Mouse (Mus musculus) heart, postnatal 10 days (tissue): Measurements from ENCODE around the gene Runx2. TPM values are rescaled to one million over a fixed set of nuclear protein-coding genes. Genes with fewer than 3 reads are reported as not detected.
A peak's percentile ranks its signal among the peaks of the same experiment; 100 is the strongest.

ENCODE experiments used
- DNase-seq, 2 experiments: peaks; one replicate each; pipeline ENCODE4 v3.0.0; 2021
- intact Hi-C: fragments of 180-260 bp; cut with DNase I; formaldehyde crosslinking; loops from one replicate; pipeline ENCODE4 v1.15.1; 2025
- total RNA-seq, 2 experiments: library from RNA; stranded (reverse); gene quantifications; 2 replicates each; pipeline ENCODE4 v1.2.3; 2021

The Runx2 gene
- total RNA-seq, 2 experiments from 2014 or later, result 0.24 to 0.32 TPM

DNA sequence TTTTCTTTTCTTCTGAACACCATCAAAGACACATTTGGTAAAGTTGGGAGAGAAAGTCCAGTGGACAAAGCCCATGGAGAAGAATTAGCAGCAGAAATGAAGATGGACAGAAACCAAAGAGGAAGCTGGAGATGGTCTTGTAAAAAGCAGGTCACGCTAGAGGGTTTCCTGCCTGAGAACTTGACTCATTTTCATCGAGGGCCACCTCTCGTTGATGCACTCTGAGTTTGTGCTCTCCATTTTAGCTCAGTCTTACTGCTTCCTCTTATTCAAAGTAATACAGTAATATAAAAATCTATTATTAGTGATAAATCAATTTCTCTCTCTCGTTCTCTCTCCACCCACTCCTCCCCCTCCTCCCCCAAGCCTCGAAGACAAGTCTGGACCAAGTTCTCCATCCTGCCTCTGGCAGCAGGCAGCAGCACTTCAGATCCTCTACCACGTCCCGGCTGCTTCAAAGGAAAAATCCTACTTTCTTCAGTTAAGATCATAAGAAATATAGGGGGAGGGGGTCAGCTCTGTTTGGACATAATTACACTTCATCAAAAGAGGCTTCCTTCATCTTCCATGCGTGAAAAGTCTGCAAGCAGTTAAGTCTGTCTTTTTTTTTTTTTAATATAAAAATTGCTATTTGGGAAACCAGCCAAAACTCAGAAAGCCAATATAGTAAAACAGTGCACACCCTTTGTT lies 92.3 kb downstream of the Runx2 start:
- intact Hi-C loops, result no loop called here
- DNase-seq, result no peak

DNA sequence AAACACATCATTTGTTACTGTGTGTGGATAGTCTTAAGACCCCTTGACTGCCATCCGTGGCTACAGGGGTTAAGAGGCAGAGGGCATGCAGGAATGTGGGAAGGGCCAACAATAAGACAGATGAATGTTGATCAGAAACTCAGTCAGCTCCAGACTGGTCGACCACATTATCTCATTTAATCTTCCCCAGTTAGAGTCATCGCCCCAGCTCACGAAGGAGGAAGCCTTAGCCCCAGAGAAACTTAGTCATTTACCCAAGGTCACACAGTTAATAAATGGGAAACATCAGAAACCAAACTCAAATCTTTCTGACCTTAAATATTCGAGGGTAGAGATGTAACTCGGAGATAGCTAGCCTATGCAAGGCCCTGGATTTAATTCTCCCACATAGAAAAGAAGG lies 96.0 kb downstream of the Runx2 start:
- intact Hi-C loops, result no loop called here
- no peak for DNase-seq

DNA sequence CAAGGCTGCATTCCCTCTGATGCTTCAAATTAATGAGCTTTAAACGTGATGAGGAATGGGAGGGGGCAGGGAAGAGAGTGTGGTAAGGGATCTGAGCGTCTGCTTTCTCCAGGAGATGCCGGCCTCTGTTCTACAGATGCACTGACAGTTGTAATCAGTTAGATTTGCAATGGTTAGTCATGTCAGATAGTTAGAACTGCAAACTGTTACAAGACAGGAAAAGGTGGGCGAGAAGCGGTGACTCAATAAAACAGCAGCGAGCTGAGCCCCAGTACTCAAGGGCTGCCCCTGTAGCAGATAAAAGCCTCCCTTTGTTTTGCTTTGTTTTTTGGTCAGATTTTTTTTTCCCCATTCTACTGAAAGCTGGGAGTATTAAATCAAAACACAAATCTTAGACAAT lies 96.6 kb downstream of the Runx2 start:
- no peak for DNase-seq
- intact Hi-C loops, result no loop called here

DNA sequence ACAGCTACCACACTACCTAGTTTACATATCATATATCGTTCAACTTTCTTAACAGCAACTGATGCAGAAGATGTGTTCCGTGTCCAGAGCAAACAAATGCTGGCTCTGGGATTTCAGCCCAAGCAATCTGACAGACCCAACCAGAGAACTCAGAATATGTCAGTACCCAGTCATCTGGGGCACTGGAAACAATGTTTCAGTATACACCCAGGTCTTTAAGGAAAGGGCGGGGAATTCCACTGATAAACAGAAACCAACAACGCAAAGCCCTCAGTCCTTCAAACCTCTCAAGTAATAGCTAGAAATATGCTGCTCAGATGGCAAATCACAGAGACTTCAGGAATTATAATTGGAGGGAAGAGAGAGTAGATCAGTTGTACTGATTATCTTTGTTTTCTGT lies 100.5 kb downstream of the Runx2 start:
- intact Hi-C loops, result no loop called here
- DNase-seq, result no peak

DNA sequence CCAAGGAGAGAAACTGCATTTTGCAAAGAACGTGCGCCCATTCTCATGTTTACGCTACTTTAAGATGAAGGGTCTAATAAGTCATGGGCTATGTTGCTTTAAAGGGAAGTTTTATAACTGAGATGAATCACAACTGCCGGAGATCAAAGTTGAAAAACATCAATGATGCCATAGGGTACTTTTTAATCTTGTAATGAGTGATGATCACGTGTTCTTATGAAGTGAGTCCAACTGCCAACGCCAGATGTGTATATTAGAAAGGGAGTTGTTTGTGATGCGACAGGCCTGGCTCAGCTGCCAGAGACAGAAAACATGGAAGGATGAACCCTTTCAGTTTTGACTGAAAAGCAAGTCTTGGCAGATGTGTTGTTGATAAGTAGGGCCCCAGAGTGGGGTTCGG lies 101.2 kb downstream of the Runx2 start:
- DNase-seq, result no peak
- intact Hi-C loops, result no loop called here

DNA sequence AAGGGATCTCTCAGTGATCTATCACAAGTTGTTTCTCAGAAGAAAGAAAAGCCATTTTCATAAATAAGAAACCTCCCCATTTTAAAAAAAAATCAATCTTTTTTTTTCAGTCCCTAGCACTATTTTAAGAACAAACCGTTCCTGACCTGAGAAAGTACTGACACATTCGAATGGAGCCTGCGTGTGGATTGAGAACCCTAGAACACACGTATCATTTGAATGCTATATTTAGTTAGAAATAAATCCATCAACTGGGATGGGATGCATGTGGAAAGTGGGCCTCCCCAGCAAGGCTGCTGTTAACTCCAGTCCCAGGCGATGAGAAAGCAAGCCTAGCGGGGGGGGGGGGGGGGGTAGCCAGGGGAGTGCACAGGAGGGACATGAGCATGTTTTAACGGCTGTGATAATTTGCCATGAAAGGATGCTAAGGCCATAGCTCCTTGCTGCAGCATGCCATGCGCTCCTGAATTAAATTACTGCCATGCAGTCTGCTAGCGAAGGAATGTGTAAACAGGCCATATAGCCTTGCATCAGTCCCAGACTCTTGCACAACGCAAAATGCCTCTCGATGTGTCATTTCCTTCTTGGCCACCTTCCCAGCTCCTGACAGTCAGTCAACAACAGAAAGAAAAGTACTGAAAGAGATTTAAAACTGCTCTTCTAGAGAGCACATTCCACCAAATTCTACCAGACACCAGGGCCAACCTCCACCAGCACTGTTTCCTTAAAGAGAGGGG lies 104.9 kb downstream of the Runx2 start:
- DNase-seq, result peak; percentile 80 to 81
- intact Hi-C loops, result no loop called here

DNA sequence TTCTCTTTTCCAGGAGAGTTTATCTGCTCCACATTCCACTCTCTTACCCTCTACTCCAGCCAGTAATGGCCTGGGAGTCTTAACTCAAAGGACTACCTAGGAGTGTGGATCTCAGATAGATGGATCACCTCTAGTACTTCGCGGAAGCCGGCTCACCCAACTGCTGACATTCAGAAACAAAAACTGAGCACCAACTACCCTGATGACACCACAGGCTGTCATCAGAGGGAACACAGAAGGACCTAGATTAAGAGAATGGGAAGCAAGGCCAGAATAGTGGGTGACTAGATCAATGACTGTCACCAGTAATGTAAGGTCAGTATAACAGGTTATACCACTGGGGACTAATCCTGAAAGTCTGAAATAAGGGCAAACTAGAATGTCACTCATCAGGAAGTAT lies 106.6 kb downstream of the Runx2 start:
- no peak for DNase-seq
- intact Hi-C loops, result no loop called here

DNA sequence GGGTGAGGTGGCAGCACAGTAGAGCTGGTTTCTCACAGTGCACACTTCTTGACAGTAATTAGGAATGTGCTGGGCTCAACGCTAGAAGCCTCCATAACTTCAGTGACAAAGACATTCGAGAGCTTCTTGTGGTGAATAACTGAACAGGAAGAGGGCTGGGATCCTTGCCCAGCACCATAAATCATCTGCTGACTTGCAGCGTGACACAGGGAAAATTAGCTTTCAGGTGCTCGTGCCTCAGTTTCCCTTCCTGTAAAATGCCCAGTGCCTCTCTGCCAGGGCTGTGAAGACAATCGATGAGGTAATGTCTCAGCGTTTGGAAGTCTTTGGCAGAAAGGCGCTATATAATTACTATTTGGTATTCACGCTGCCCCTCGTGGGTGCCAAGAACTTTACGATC lies 108.1 kb downstream of the Runx2 start:
- DNase-seq, result no peak
- intact Hi-C loops, result no loop called here

DNA sequence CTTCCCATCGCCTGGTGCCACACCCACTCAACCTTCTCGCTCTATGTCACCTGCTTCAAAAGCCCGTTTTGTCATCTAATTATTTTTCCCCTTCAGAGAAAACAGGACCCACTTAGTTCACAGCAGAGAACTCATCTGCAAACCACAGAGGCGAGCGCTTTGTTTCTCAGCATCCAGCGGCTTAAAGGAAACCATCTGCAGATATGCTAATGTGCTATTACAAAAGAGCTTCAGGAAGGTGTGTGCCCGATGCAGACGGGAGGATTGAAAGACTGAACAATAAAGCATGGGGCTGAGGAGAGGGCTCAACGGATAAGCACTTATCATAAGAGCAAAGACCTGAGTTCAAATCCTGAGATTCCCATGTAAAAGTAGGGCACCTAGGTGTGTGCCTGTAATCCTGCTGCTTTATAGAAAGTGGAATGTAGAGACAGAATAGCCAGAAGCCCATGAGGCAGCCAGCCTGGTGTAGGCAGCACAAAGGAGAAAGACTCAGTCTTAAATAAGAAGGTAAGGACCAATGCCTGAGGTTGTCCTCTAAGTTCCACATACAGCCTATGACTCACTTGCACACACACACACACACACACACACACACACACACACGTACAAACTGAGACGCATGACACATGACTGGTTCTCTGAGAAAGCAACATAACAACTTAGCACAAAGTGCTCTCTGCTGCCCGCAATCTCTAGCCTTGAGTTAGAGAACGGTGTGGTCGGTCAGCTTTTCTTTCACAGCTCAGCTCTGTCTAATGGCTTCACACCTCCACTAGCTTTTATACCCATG lies 111.9 kb downstream of the Runx2 start:
- intact Hi-C loops, result no loop called here
- no peak for DNase-seq

DNA sequence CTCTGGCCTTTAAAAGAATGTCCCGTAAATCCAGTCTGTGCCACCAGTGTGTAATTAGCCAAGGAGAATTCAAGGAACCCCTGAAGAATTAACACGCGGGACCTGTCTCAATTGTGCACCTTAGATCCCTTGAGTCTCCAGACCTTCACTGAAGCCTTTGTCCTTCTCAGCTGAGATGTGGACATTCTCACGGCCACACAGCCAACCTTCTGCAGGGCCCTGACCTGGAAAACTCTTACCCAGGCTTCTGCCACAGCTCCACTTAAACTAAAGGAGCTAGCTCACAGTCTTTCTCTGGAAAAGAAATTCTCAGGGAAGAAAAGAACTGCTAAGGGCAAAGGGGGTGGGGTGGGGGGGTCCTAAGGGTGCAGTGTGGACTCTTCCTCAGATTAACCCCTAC lies 113.1 kb downstream of the Runx2 start:
- intact Hi-C loops, result no loop called here
- no peak for DNase-seq

DNA sequence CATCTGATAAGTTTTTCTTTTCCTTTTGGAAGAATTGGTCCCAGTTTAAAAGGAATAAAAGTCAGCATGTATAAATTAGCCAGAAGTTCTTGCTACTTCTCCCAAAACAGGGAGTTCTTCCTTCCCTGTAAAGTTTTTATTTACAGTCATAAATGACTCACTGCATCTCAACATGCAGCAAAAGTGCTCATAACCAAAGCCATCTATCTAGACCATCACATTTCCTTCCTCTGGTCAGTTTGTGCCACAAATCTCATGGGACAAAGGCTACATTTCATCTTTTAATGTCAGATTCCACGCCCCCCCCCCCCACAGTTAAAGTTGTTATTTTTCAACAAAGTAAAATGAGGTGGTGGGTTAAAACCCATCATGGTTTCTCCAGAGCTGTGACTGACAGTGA lies 114.3 kb downstream of the Runx2 start:
- intact Hi-C loops, result no loop called here

DNA sequence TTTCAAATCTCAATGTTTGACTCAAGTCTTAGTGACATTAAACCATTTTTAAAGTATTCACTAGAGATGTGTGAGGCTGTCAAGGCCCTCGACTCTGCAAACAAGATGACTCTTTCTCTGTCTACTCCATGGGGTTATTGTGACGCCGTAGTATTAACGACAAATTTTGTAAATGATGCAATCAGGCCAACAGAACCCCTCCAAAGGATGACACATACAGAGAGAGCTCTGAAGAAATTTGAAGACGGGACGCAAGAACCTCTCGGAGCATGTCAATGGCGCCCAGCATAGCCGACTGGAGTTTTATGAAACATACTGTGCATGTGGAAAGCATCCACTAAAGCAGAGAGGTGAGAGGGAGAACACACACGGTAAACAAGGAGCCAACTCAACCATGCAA lies 117.5 kb downstream of the Runx2 start:
- DNase-seq, result no peak
- intact Hi-C loops, result no loop called here

More for the DNA sequence above, 114.3 kb downstream of the Runx2 start:
- DNase-seq, result no peak

DNA sequence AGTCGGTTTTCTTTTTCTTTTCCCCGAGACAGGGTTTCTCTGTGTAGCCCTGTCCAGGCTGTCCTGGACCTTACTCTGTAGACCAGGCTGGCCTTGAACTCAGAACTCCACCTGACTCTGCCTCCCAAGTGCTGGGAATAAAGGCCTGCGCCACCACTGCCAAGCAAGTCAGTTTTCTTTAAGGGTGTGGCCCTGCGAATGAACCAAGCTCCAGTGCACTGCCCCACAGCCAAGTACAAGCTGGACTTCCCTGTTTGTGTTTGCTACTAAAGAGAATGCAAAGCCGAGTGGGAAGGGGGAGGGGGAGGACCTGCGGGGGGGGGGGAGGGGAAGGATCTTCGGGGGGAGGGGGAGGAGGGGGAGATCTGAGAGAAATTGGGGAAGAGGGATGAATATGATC lies 121.0 kb downstream of the Runx2 start:
- intact Hi-C loops, result no loop called here
- DNase-seq, result no peak

DNA sequence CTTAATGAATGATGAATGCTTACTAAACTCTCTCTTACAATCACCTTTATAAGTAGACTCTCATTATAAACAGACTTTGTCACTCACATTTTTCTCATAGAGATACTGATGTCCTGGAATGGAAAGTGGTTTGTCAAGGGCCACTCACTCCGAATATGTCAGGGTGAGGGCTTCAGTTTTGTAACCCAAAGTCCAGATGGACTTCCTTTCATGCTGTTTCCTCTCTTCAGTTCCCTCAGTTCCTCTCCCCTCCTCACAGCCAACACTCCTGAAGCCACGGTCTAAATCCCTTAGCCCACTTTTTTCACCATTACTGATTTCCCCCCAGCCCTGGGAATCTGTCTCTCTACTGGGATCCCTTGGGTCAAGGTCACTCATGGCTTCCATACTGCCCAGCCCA lies 123.1 kb downstream of the Runx2 start:
- no peak for DNase-seq
- intact Hi-C loops, result no loop called here

DNA sequence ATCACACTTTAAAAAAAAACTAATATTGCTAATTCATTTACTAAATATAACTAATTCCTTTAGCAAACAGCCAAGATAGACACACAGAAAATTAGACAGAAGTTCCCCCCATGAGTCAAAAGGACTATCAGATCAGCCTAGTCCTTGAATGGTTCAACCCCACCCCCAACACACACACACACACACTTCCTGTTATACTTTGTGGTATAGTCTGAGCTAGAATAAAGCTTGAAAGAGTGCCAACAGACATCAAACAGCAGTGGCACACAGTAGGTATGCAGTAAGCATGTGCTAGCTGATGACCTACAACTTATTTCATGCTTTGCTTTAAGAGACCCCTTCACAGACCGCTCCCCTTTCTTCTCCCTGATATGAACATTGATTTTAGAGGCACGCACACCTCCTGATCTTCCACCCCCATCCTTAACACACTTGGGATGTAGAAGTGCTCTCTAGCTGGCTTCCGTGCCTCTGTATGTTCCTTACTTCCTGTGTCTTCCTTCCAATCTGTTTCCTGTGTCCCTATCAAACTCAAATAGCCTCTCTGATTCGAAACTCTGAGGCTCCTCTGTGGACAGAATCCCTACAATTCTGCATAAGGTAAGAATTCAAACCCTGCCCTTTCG lies 124.1 kb downstream of the Runx2 start:
- no peak for DNase-seq
- intact Hi-C loops, result no loop called here

DNA sequence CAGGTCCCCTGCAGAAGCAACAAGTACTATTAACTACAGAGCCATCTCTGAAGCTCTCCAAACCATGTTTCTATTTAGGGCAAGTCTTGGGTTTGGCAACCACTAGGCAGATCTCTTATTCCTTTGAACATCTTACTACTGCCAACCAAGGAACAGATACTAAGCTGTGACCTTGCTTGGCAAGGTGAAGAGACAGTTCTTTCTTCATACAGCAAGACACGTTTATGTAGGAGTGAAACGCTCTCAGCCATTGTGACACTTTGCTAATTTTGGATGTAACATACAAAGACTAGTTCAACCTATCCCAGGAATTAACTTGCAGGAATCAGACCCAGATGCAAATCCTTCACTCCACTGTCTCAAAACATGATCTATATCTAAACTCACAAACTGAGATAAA lies 126.3 kb downstream of the Runx2 start:
- intact Hi-C loops, result no loop called here
- no peak for DNase-seq

DNA sequence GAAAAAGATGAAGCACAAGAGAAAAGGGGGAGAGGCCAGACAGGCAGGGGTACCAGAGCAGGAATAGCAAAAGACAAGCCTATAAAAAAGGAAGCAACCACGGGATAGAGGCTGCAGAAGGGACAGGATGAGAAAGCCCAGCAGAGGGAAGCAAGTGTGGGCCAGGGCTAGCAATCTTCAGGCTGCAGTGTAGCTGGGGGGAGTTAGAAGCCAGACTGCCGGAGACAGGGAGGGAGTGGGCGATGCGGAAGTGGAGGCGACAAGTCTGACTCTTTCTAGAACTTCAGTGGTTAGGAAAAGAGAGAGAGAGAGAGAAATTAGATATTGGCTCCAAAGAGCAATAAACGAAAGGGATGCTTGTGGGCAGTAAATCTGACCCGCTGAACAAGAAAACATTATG lies 129.1 kb downstream of the Runx2 start:
- peak; percentile 8 to 9 for DNase-seq
- intact Hi-C loops, result no loop called here

DNA sequence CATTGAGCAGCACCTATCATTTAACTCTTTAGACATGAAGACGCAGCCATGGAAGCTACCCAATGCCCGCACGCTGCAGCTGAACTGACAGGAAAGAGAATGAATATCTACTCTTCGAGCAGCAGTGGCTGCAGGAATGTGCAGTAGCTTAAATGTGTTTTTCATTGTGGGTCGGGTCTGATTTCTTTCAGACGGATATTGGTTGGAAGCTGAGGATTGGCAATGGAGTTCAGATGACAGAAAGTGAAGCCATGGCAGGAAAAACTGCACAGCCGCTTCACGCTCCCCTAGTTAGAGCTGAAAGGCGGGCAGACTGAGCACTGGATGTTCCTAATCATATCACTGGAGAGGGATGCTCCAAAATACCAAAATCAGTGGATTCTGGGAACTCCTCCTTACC lies 131.6 kb downstream of the Runx2 start:
- no peak for DNase-seq
- intact Hi-C loops, result no loop called here

DNA sequence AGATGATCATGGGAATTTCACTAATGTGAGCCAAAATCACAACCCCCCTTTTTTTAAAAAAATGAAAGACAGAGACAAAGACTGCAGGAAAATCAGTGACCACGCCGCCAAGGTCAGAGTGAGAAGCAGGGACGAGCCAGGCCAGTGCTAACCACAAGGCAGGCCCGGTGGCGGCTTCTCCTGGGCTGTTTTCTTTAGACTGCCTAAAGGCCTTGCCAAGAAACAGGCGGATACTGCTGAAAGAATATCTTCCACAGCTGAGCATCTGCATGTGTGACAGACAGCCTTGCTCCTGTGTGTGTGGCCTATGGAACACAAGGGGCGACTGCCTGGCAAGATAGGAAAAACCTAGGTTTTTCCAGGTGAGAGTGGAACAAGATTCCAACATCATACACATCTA lies 136.8 kb downstream of the Runx2 start:
- intact Hi-C loops, result no loop called here
- peak; percentile 40 for DNase-seq

DNA sequence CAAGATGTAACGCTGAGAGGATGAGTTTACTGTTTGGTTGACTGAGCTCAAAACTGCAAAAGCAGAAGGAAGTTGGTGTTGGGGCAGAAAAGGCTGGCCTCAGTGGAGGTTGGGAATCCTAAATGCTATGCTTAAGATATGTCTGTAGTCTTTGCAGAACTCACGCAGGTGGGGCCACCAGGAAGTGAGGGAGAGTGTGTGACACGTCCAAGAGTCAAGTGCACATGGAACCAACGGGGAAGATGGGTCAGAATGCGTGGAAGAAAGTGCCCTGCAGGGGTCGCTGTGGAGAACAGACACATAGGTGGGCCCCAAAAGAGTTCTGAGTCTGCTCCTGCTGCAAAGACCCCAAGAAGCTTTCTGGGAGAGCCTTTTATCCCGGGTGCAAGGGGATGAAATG lies 141.8 kb downstream of the Runx2 start:
- DNase-seq, result peak in 1 of 2 experiments; percentile 23
- intact Hi-C loops, result no loop called here

DNA sequence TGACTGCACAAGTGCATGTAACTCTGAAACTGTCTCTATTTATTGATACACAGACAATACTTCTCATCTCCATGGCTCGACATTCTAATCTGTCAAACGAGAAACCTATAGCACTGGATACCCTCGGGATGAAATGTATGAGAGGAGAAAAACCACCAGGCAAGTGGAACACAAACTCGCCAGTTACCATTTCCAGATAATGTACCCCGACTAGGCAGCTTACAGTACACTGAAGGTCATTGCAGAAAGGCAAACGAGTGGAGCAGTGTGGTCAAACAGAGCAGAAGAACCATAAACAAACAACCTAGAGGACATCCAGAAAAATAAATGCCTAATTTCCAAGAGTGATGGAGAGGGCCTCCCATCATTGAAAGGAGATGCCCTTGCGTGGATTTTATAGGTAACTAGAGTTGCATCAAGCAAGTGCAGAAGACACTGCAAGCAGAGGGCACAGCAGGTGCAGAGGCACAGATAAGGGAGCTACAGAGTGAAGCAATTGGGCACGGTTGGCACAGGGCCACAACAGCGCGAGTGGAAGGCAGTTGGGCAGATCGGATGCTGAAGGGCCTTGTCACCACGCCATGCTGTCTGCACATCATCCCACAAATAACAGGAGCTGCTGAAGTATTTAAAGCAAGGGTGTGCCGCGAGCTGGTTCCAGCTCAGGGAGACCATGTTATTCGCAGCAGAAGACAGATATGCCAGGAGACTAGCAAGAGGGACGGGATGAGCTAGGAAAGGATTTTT lies 142.5 kb downstream of the Runx2 start:
- intact Hi-C loops, result no loop called here
- peak; percentile 82 to 83 for DNase-seq
